Mouse (Mus musculus) monocyte, adult 2 months (primary cell): Measurements from ENCODE around the gene Nfkbil1.

Source experiments
- DNase-seq, 2 experiments: peaks; one replicate each; pipeline ENCODE4 v3.0.0; 2022; ENCODE audit warnings: low spot score in 2 of 2, low read depth in 1 of 2

Gene Nfkbil1

DNA sequence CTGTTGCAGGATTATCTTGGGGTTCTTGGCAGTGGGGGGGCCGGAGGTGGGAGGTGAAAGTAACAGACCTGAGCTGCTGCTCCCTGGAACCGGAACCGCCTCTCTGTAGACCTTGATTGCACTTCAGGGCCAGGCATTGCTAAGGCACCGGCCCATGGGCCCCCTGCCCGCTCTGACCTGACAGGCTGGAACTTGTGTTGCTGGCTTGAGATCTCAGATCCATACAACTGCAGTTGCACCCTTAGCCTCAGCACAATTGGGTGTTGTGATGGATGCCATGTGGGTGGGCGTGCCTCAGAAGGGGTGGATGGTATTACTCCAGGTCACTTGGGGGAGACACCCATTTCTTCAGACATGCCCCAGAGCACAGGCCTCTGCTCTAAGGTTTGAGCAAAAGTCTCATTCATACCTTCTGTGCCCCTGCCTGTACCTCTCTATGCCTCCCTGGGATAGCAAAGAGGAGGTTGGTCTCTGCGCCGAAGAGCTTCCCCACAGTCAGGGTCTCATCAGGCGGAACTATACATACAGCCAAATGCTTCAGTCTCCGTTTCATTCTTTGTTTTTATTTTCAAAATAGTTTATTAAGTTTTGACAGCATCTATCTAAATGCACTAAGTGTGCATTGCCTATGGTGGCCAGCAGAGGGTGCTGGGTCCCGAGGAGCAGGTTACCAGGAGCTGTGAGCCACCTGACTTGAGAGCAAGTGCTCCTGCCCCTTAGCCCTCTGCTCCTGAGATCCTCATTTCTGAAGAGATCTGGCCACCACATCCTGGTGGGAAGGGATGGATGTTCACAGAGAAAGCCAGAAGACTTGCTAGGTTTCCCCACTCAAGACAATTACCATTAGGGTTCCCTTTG, 18.9 kb upstream of the Nfkbil1 start:
- DNase-seq: peak in 1 of 2 experiments; percentile 68

- DNase-seq: no peak
Observed at GRCm38 (mm10) chr17:35253293-35254093, 17.9 kb upstream of the Nfkbil1 start.

DNA sequence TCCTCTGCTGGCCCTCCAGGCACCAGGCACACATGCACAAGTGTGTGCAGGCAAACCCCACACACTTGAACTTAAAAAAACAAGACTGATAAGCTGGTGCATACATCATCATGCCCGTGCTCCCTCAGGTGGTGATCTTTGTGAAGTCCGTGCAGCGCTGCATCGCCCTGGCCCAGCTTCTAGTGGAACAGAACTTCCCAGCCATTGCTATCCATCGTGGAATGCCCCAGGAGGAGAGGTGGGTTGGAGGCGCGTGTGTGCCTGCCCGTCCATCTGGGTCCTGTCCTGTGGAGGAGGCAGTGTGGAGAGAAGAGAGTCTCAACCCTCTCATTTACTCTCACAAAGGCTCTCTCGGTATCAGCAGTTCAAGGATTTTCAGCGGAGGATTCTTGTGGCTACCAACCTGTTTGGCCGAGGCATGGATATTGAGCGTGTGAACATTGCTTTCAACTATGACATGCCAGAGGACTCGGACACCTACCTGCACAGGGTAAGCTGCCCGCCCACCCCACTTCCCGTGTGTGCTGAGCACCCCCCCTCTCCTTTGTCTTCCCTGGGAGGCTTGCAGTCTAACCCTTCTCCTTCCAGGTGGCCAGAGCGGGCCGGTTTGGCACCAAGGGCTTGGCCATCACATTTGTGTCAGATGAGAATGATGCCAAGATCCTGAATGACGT, 17.2 kb upstream of the Nfkbil1 start:
- no peak for DNase-seq

GRCm38 (mm10) chr17:35251981-35252380, 16.4 kb upstream of the Nfkbil1 start:
- no peak for DNase-seq

DNA sequence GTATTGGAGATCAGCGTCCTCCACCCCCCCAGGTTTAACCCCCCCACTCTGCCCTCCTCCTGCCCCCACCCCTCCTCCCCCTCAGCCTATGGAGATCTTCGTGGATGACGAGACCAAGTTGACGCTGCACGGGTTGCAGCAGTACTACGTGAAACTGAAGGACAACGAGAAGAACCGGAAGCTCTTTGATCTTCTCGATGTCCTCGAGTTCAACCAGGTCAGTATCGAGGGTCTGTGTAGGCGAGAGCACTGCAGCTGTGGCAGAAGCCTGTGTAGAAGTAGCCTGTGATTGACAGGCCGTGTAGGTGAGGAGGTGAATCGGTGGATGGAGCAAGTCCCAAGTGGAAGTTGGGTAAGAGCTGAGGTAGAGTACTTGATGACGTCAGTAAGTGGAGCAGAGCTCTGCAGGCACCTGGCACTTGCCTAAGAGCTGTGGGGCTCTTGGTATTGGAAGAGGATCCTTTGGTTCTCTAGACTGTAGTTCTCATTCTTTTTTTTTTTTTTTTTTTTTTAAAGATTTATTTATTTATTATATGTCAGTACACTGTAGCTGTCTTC, 15.6 kb upstream of the Nfkbil1 start:
- DNase-seq: no peak

- DNase-seq: no peak
Observed at GRCm38 (mm10) chr17:35250348-35251120, 14.9 kb upstream of the Nfkbil1 start.

DNA sequence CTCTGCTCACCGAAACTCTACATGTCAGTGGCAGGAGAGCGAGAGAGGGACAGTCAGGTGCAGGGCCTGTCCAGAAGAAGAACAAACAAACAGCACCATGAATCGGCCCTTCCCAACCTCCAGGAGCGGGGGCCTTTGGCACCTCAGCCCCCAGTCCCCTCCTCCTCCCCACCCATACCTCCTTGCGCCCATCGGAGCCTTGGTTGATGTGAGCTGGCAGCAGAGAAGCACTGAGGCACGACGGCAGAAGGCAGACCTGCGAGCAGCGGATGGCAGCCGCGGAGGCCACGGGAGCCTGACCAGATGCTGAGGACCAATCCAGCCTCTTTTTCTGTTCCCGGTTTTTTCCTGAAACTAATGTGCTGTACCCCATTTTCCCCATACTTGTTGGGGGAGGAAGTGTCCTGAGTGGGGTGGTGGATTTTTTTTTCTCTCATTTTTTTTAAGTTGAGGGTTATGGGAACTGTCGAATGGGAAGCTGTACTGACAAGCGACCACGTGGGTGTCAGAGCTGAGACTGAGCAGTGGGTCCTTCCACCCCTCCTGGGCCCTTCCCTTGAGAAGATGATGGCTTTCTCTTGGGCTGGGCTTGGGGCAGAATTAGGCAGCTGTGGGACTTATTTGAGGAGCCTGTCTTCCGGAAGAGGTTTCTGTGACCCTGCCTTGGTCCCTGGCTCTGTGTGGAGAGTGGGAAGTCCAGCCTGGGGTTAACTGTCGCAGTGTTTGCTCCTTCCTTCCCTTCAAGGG, 14.0 kb upstream of the Nfkbil1 start:
- DNase-seq: no peak

DNA sequence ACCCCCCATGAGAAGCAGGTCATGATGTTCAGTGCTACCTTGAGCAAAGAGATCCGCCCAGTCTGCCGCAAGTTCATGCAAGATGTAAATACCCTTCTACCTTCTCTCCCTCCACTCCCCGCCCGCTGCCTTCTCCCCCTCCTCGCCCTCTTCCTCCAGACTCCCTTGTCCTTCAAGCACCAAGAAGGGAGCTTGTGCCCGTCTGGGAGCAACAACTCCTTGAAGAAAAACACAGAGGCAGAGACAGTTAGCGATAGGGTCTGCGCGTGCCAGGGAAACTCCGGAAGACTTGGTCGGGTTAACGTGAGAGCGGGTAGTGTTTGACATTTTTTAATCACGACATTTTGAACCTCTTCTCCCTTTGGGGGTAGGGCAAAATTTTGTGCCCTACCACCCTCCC, 13.4 kb upstream of the Nfkbil1 start:
- no peak for DNase-seq

GRCm38 (mm10) chr17:35247144-35247543, 11.6 kb upstream of the Nfkbil1 start:
- DNase-seq: no peak

DNA sequence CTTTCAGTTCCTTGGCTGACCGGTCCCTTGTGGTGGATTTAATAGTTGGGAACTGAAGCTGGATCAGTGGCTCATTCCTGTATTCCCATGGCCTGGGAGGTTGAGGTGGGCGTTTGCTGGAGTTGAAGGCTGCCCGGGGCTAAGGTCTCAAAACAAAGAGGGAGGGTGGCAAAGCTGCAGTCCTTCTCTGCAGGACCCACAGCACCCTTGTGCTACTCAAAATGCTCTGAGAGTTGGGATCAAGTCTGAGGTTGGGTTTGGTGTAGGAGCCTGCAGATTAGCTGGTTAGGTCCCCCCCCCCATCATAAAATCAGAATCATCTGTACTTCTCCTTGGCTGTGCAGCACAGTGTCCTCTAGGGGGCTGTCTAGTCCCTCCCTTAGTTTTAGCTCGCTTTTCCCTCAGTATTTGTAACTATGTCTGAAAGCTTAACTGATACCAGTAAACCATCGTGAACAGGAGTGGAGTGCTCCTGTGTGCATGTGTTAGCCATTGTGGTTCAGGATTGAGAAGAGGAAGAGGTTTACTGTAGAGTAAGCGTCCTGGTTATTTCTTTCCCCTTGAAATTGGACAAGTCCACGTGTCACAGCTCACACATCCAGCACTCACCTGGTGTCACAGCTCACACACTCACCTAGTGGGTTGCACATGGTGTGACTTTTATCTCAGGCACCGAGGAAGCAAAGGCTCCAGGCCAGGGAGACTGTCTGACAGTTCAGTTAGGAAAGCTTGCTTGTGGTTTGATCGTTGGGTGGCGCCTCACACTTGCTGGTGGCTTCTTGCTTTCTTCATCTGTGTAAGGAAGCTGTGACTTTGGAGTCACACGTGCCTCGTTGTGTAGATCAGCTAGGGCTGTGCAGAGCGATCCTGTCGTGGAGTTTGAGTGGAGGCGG, 10.4 kb upstream of the Nfkbil1 start:
- no peak for DNase-seq

DNA sequence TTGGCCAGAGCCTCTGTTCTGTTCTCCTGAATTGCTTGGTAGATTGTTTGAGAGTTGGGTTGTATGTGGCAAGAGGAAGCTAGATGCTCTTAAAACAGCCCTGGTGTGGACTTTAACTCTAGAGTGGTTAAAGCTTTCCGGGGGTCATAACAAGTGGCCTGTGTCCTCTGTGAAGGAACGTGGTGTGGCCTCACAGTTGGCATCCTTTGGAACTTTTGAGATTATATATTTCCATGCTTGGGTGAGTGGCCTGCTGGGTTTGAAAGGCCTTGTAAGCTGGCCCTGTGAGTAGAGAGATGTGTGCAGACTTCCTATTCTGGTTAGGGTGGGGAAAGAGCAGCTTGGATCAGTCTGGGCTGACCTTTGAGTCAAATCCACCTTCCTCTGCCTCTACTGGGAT, 9.4 kb upstream of the Nfkbil1 start:
- no peak for DNase-seq

GRCm38 (mm10) chr17:35243086-35243485, 7.5 kb upstream of the Nfkbil1 start:
- DNase-seq: no peak

DNA sequence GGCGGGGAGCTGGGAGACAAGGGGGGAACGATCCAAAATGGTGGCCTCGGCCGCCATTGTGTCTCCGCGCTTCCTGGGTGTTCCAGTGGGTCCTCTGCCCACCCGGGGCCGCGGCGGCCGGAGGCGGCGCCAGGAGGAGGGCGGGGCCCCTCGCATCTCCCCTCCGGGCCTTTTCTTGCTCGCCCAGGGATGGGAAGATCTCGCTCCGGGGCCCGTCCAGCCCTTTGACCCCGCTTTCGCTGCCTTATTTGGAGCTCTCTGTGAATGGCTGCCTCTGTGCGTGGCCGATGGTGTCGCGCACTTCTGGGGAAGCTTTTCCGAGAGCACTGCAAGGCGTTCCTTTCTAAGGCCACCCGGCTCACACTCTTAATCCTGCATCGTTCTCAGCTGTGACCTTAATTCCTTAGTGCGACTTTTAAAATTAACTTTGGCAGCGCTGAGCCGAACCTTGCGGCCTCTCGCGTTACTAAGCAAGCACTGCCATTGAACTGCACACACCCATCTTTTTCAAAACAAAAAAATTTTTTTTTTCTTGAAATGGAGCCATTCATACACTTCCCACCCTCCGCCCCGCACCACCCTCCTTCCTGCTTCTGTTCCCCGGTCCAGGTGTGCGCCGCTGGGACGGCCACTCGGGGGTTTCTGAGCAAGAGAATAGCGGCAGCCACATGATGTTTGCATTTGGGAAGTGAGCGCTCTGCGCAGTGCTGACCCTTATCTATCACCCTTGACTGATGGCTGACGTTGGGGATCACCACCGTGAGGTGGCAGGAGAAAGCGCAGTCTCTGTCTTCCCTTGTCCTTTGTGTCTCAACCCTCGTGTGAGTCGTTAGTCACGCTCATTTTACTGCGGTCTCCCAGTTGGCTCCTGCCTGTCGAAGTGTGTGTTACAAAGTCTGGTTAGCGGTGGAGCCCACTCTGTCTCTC, 6.7 kb upstream of the Nfkbil1 start:
- DNase-seq: peak in 1 of 2 experiments; percentile 71

DNA sequence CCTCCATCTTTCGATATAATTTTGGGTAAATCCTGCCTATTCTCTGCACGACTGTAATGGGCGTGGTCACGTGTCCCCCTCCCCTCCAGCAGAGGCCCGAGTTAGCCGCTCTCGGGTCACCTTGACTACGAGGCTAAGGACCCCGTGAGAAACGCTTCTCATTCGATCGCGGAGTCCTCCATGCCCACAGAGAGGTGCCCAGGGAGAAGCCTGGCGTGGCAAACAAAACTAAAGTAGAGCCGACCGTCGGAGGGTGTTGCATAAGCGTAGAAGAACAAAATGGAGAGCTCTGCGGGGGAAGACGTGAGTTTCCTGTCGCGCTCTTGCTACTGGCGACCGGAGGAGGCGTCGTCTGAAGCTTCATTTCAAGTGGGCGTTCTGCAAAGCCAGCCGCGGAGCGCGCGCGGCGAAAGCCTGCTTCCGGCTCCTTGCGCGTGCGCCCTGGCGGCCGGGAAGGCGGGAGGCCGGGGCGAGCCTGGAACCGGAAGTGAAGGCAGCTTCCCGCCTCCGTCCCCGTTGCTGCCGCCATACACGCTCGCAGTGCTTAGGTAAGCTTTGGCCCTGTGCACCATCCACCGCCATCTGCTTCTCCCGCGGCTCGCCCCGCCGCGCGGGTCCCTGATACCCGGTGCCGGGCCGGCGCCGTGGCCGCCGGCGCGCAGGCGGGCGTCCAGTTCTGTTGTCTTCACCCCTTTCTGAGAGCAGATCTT, 5.9 kb upstream of the Nfkbil1 start, which contains the start of gene Ddx39b:
TSS of gene Ddx39b (plus strand) at position 442 of the 710 bp plus-strand sequence.
- DNase-seq: peak; percentile 92 to 96

DNA sequence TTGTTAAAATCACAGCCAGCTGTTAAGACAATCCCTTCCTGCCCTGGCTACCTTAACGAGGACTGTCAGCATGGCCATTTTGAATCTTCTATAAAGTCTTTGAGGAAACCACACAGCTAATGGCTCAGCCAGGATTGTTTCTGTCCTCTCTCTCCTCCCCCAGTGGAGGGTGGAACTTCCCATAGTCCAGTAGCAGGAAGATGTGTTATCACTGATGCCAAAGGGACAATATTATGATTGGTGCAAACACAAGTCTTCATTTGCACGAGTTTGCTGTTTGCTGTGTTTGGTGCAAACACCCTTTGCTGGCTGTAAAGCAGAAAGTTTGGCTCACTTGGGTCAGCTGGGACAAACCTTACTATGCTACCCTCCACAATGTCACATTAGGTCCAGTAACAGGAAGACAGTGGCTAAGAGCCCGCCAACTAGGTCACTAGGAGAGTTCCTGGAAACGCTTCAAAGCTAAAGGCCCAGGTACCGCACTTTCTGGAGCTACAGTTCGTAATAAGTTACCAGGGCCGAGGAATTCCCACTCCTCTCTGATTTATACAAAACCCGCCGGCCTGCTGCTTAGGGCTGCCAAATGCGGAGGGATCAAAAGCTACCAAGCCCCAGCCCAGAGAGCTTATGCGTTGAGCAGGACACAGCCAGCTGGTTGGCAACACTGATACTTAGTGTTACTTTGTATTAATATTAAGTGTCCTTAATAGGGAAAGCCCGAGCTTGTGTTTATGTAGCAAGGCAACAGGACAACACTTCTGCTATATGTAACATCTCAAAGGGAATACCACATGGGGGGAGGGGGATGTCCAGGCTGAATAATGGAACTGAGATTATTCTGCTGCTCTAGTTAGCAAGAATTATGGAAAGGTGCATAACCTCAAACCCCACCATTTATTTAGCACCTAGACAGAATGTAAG, 5.1 kb upstream of the Nfkbil1 start:
- no peak for DNase-seq

DNA sequence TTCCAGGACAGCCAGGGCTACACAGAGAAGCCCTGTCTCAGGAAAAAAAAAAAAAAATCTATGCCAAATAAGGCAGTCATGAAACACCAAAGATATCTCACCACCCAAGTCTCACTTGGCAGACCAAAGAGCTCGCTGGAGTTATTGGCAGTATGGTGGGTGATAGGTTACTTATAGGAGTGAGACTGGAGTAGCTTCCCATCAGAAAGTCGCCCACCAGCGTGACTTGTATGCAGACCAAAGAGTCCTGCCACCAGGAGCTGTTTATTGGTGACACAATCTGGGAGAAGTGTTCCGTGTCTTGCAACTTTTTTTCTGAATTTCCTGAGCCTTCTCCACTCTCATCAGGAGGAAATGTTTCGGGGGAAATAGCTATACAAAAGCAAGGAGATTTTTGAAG, 4.1 kb upstream of the Nfkbil1 start:
- DNase-seq: no peak
